Mouse (Mus musculus) cerebellum, adult 9-11 months (tissue): ENCODE data around the gene Rora.

Experiments
- DNase-seq: peaks from one replicate; pipeline ENCODE4 v3.0.0; 2022

The Rora gene

DNA sequence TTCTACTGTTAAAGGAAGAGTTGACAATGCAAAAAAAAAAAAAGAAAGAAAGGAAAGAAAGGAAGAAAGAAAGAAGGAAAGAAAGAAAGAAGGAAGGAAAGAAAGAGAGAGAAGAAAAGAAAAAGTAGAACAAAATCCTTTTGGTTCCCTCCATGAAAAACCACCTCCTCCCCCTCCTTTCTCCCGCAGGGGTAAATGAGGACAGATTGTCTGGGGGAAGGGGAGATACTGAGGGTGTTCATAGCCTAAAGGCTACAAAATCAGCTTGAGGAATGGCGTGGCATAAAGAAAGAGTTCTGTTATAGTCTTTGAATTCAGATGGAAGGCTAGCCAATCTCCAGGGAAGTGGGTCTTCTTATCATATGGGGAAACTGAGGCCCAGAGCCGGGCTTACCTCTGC lies 107.3 kb downstream of the Rora start:
- no peak for DNase-seq

DNA sequence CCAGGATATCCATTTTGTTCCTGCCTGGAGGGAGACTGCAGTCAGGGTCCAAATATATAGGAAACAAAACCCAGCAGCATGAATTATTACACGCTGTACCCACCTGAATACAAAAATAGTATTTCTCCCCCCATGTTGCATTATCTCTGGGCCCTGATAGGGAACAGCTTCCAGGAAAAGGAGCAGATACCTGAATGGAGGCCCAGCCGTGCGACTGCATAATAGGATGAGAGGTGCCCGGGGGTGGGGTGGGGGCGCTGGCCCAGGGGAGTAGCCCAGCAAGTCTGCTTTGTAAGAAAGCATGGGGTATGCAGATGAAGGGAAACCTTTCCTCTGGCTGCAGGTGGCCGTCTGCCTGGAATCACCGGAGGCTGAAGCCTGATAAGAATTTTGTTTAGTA lies 108.1 kb downstream of the Rora start:
- DNase-seq = no peak

DNA sequence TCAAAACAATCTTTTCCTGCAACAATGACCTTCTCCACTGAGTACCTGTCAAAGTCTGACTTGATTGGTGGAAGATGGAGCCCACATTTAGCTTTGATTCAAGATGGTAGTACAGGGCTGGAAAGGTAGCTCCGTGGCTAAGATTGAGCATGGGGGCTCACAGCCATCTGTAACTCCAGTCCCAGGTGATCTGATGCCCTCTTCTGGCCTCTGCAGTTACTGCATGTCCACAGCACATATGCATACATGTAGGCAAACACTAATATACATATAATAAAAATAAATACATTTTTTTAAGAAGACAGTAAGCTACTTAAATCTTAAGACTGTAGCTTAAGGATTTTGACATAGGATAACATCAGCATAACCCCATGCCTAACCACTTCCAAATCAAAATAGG lies 112.0 kb downstream of the Rora start:
- DNase-seq = no peak

DNA sequence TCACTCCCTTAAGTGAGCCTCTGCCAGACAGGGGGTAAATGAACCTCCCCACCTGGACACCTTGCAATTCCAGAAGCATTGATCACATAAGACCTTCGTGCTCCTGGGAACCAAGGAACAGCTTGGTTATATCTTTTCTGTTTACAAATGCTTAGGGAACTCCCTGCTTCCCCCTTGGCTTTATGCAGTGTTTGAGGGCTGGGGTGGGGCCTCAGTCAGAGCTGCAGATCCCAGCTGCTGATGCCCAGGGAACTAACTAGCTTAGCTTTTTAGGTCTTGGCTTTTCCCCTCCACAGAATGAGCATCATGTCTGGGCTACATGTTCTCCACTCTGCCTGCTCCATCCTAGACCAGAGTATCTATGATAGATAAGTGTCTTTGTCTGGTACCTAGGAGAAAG lies 116.1 kb downstream of the Rora start:
- no peak for DNase-seq

DNA sequence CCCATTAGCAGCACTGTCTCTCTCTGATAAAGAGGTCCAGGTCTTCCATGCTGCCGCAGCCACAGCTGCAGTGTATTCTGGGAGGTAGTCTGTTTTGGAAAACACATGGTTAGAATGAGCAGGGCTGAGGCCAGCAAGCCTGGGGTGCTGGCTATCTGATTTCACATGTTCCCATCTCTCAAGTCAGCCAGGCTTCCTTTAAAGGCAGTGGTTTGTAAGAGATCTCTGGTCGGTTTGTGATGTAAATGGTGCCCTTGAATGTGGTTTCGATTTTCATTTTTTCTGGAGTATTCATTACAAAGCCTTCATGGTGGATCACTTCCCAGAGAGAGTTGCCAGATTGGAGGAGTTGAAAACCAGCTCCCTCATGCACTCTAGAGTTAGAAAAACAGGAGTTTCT lies 117.8 kb downstream of the Rora start:
- no peak for DNase-seq

DNA sequence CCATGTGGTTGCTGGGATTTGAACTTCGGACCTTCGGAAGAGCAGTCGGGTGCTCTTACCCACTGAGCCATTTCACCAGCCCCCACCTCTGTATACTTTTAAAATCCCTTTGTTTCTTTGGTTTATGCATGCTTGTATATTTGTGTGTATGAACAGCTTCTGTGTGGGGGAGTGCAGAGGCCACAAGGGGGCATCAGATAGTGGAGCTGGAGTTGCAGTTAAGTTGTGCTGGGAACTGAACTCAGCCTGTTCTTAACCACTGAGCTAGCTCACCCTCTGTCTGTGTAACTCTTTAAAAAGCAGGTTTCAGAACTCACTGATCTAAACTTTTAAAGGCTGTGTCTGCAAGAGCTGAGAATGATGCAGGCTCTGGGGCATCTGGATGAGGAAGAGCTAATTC lies 120.2 kb downstream of the Rora start:
- DNase-seq = no peak

DNA sequence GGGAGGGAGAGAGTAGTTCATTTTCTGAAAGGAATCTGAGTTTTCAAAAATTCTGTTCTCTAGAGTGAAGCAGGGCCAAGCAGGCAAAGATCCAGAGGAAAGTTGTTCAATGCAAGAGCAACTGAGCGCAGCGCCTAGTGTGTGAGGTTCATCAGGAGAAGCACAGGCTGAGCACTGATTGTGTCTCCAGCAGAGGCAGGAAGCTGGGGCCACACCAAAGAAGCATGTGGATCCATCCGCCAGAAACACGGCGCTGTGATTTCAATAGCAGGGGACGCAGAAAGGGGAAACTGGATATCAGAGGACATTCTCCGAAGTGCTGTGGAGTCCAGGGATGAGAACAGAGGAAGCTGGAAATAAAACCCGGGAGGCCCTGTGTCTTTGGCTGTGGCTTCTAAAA lies 128.4 kb downstream of the Rora start:
- DNase-seq = no peak

DNA sequence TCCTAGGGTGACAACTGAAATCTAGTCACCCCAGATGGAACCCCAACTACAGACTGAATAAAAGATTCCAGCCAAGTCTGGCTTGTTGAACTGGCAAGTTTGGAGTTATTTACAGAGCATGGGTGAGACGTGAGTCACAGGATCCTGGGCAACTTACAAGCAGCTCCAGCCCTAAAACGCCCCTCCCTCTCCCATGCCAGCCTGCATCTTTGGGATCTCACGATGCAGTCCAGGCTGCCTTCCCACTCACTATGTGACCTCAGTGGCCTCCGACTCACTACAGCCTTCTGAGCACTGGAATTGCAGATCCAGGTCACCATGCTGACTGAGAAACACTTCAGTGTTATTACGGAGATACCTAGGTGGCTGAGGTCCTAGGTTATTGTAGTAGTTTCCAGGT lies 129.0 kb downstream of the Rora start:
- no peak for DNase-seq

DNA sequence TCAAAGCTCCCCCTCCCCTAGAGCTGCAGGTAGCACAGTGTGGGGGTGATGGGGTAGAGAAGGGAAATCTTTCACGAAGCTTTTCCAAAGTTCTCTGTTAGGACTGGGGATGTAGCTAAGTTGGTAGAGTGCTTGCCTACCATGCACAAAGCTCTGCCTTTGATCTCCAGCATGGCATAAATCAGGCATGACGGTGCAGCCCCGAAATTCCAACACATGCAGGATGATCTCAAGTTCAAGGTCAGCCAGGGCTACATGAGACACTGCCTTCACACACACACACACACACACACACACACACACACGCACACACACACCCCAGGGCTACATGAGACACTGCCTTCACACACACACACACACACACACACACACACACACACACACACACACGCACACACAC lies 129.7 kb downstream of the Rora start:
- no peak for DNase-seq

DNA sequence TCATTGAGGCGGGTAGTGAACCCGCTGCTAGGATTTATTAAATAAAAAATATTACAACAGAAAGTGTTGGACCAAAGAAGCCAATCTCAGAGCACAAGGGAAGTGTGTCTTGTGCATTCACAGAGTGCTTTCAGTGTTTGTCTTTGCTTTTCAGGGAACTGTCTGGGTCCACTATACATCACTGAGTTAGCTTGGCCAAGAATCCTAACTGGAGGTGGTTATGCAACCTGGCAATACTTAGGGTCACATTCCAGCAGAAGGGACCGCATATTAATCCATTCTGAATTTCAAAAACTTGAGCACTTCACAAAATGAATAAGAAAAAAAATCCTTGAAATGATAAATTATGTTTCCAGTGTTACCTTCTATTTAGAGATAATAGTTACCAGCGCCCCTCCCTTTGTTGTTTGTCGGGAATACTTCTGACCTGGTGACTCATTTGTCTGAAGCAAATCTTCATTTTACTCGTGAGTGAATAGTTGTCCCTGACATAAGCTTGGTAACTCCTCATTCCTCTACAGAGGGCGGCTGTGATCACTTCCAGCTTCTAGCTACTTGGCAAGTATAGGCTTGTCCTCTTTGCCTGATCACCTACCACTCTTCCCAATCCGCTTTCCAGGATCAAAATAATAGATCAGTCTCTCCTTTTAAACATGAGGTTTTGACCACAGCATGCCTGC lies 133.2 kb downstream of the Rora start:
- no peak for DNase-seq

DNA sequence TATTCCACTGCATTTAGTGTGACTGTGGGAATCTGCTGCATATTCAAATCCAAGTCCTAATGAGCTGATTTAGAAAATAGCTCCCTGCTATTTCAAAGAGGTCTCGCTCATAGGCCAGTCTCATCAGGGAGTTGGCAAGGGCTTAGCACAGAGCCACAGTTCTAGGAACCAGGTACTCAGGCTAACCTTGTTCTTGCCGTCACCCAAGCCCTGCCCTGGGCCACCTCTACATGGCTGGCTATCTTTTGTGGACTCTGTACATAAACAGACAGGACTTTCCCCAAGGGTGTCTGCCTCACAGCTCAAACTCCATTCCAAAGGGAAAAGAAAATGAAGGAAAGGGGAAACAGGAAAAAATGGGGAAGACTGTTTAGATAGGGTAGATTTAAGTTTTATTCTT lies 134.1 kb downstream of the Rora start:
- no peak for DNase-seq

DNA sequence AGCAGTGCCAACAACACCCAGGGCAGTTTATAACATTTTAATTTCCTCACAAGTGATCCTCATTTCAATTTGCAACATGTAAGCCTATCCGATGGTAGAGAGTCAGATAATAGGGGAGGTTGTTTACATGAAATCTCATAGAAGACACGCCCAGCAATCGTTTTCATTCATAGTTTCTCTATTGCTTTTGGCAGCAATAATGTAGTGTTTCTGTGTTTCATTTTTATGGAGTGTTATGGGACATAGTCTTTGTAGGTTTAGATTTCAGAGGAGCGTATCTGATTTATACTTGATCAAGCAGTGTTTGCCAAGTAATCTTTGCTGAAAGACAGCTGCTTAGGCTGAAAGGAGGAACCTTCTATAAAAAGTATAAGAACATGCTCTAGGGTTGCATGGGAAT lies 137.3 kb downstream of the Rora start:
- no peak for DNase-seq

DNA sequence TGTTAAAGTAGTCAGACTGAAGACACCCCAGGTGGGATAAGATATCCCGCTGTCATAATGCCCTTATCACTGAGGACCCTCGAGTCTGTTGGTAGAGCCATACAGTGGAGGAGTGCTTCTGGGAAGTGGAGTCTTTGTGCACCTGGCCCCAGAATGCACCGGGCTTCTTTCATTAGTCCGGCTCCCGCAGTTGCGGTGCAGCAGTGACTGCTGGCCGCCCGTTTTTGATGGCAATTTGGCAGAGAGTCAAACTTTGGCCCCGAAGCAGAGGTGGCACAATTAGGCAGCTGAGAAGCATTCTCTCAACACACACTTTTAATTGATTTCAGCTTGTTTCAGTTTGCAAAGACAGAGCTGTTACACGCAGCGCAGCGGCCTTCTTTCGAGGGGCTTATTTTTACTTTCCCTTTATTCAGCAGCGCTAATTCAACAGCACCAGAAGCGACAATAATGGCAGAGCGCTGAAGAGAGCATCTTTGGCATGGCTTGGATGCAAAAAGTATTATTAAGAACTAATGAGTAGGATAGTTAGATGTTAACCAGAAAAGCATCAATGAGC lies 138.5 kb downstream of the Rora start:
- no peak for DNase-seq

DNA sequence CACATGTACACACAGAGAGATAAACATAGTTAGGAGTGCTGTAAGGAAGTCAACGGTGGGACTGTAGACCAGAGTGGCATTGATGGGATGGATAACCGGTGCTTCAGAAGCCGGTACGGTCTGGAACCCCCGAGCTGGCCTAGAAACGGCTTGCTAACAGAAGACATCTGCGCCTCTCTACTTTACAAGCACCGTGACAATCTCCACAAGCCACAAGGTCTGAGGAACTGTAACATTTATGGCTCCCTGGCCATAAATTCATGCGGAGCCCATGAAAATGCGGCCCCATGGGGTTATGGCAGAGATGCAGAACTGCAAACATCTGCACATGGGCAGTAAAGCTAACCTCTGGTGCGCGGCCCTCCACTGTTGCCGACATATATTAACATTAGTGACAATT lies 141.7 kb downstream of the Rora start:
- DNase-seq = no peak

DNA sequence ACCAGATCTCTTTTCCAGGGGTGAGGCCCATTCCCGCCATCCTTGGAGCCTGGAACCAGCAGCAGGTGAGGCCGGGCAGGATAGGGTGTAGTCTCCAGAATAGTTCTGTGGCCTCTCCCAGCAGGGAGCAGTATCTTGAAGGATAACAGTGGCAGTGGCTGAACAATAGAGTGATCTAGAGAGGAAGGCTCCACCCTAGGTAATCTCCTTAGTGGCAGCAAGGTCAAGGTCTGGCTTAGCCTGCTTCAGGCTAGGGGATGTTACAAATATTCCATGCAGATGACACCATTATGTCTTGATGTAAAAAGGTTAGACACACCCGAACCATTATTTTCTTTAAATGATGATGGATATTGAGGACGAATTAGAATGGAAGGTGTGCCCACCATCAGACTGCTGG lies 144.6 kb downstream of the Rora start:
- no peak for DNase-seq

DNA sequence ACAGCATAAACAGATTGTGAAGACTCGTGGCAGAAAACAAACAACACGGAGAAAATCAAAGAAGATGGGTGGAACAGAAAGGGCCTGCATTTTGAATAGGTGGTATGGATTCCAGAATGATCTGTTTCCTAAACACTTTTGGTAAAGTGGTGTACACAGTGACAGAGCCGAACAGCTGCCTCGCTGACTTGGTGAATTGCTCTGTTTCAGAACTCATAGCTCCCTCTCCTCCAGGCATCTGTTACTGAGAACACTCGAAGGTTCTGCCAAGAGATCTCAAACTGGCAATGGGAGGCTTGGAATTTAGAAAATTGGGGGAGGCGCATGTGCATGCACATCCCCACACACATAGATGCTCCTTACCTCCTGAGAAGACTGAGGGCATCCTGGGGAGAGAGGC lies 145.5 kb downstream of the Rora start:
- no peak for DNase-seq

DNA sequence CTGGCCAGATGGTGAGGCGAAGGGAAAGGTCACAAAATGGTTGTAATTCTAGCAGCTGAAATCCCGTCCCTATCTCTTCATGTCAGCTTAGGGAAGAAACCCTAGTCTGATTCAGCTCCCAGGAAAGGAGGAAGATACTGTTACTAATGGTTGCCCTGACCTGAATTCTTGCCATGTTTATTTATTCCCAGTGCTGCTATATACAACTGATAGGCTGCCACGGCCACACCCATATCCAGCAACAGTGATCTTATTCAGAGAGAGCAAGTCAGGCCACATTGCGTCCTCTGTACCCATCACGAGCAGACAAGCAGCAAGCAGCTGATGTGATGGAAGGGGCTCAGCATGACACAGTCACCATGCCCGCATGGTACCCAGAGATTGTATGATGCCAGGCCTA lies 150.6 kb downstream of the Rora start:
- no peak for DNase-seq

DNA sequence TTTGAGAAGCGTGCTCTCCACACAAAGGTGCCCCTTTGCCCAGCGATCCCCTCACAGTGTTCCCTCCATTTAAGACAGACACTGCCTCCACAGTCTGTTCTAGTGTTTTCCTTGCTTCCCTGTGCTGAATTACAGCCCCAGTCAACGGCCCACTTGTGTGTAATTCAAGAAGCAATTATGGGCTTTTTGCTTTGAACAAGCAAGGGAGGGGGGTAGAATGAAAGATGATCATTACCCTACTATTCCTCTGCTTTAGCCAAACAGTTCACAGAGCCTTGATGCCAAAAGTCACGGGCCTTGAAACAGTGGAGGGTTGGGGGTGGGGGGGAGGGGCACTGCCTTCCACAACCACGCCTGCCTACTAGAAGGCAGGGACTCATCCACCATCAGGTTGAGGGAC lies 152.2 kb downstream of the Rora start:
- no peak for DNase-seq

DNA sequence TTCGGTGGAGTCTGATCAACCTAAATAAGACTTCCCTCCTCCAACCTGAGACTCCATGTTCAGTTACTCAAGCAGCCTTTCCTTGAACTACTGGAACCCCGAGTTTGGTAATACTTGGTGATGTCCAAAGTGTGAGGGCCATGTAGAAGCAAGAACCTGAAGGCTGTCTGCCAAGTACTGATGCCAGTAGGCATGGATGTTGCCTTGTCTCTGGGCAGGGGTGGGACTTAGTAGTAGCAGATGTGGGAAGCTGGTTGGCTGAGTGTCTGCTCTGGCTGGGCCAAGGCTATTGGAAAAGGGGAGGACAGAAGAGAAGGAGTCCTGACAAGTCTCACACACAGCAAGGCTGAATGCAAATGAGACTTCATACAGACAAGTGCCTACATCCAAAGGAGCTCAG lies 154.1 kb downstream of the Rora start:
- no peak for DNase-seq

DNA sequence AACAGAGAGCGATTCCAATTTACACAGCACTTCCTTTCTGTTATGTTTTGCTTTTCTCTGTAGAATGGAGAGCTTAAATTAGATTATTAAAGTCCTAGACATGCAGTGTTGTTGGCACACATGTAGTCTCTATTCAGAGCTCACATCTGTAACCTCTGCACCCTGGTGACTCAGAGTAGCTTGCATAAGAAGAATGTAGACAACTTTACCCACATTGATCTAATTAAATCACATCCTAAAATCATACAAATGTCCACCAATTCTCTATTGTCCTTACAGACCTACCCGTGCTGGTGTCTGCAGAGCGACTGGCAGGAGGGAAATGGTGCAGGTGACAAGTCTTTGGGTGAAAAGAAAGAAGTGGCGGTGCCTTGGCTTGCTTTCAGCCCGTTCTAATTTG lies 155.9 kb downstream of the Rora start:
- no peak for DNase-seq

DNA sequence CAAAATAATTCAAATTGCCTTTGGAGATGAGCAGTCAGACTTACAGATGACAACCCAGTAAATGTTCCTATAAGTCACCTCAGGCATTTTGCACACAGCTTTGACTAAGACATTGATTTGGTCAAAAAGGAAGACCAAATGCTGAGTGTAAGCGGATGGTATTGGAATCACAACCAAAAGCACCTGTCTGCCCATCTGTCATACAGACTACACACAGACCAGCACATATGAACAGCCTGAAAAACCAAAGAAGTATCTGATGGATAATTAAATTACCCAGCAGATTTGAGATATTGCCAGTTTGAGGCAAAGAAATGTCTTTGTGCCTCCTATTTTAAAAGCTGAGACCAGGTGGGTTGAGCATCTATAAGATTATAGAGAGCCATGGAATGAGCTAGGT lies 161.1 kb downstream of the Rora start:
- DNase-seq = peak; percentile 43

DNA sequence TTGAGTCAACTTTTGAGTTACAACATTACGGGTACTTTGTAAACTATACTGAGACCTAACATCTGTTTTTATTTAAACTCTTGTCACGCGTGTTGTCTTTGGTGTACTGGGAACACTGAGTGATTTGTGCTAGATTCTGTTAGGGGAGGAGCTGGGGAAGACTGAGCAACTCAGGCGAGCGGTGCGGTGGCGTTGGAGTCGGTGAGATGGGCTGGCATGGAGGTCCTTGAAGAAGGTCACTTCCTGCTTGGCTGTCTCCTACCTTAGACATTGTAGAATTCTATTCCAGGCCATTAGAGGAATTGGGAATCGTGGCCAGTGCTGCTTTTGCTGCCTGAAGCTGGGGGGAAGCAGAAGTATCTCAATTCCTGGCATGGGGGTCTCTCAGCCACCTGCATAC lies 162.3 kb downstream of the Rora start:
- no peak for DNase-seq

DNA sequence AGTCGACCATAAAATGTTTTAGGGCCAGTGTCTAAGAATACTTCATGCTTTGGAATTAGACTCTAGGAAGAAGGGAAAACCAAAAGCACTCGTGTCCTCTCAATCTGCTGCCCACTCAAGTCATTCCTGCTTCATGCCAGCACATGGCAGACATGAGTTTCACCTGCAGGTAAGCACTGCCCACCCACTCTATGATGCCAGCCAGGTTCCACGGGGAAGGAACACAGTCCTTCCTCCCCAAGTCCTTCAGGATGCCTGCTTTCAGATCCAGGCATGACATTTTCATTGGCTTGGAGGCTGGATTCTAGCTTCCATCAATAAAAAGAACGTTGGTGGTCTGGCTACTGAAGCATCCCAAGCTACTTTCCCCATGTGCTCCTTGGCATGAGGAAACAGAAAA lies 166.4 kb downstream of the Rora start:
- DNase-seq = no peak

DNA sequence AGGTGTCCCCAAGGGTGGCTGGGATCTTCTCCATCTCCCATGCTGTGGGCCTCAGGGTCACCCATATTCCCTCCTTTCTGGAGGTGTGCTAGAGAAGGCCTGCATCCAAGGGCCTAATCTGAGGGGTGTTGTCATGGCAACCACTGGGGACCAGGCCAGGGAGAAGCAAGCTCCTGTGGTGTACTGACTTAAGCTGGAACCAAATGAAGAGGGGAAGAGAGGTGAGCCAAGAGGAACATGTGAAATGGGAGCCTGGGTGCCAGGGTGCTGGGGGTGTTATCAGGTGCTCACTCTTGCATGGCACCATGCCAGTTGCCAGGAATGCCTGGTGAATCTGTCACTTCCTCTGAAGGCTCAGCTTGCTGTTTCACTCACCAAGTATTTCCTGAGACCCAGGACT lies 166.9 kb downstream of the Rora start:
- peak; percentile 96 for DNase-seq

DNA sequence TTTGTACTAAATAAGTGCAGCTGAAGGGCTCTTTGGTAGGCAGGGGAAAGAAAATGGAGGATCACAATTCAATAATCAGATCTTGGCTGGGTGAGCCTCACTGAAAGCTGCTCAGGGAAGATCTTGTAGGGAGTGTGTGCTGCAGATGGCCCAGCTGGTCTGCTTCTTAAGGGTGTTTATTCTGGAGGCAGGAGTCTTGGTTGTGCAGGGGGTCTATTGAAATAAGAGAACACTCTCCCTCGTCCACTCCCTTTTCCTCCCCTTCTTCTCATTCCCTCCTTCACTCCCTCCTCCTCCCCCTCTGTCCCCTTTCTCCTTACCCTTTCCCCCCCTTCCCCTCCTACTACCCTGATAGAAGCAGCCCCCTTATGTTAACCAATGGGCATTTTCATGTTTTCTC lies 167.8 kb downstream of the Rora start:
- DNase-seq = no peak

DNA sequence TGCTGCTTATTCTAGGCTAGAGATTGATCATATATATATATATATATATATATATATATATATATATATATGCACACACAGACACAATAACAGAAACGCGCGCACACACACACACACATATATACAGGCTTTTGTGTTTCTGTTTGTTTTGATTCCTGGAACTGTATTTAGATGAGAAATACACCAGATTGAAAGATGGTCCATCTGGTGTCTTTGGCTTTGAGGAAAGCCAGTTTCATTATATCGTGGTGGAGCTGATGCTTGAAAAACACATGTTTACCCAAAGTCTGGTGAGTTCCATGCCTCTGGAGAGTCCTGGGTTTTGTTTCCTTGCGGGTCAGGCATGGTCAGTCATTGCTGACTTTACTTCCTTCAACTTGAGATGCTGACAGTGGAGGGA lies 169.7 kb downstream of the Rora start:
- DNase-seq = no peak
